Mouse (Mus musculus) cerebellum, adult 2 months (tissue): ENCODE results near the gene Lrrk1.

Experiments
- CTCF ChIP-seq: fragments of 200-500 bp; IDR thresholded peaks from 2 replicates; pipeline ENCODE4 v1.5.1; 2011; ENCODE audit warnings: low read depth, mild to moderate bottlenecking, control low read depth, low read length, moderate library complexity, borderline replicate concordance; ENCODE audit not compliant: insufficient read depth
- POLR2A ChIP-seq: fragments of 200-500 bp; IDR thresholded peaks from 2 replicates; pipeline ENCODE4 v1.6.1; 2011; ENCODE audit warnings: low read length, control low read depth, borderline replicate concordance; ENCODE audit not compliant: insufficient read depth

DNA sequence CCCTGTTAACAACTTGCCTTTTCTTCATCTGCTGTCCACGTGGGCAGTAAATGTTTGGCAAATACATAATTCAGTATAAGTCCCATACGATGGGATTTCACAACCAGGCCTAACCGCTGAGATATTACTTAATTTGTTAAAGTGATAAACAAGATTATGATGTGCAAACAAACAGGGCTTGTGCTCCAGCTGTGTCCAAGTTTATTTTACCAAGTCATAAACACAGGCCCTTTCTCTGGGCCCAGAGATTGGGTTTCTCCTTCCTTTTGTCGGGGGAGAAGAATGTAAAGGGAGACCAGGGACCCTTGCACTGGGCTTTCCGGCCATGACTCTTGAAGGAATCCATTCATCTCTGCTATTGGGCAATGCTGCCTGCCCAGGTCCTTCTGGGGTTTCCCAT, 129.2 kb downstream of the Lrrk1 start:
- TF ChIP-seq CTCF (no peak), POLR2A (no peak)
